Mouse (Mus musculus) thymus, postnatal 14 days (tissue): Measurements from ENCODE around the gene Bhmt.
A peak's percentile ranks its signal among the peaks of the same experiment; 100 is the strongest.
"Not testable (repeated sequence)": the region's sequence is repeated elsewhere in the genome, so short reads cannot be mapped to it uniquely, and the experiment has no call there.

ENCODE experiments used
- DNase-seq: peaks from one replicate; pipeline ENCODE4 v3.0.0; 2021

Bhmt gene

GRCm38 (mm10) chr13:93607701-93608100, 30.1 kb downstream of the Bhmt start:
- no peak for DNase-seq

- no peak for DNase-seq
Observed at GRCm38 (mm10) chr13:93606868-93607578, 30.7 kb downstream of the Bhmt start.

DNA sequence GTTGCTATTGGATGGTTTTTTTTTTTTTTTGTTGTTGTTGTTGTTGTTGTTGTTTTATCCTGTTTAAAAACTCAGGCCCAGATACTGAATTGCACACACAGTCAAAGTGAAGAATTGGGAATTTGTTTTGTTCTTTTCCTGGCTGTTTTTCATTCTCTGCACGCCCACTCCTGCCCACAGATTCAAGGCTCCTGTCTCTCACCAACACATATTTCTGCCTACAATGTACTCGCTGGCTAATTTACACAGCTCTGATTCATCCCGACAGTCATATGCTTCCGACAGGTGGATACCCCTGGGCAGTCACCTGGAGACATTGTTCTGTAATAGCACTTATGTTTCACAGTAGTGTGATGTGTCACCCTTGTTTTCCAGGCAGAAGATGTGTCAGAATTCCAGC, 33.1 kb downstream of the Bhmt start:
- no peak for DNase-seq

GRCm38 (mm10) chr13:93601527-93601926, 36.2 kb downstream of the Bhmt start:
- DNase-seq, result no peak

DNA sequence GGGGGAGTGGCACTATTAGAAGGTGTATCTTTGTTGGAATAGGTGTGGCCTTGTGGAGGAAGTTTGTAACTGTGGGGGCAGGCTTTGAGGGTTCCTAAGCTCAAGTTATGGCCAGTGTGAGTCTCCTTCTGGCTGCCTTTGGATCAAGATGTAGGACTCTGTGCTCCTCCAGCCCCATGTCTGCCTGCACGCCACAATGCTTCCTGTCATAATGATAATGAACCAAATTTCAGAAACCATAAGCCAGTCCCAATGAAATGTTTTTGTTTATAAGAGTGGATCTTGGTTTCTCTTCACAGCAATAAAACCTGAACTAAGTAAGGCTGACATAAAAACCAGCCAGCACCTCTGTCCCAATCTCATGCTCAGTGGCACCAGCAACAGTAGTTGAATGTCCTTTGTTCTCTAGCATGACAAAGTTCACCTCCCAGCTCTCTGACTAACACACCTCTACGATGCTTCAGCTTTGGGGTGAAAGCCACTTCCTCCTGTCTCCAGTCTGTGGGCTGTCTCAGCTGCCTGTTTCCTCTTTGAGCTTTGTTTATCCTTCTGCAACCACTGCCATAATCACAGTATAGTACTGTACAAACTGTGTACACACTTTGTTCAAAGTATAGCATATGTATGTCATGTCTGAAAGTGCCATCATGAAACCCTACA, 44.6 kb downstream of the Bhmt start:
- peak; percentile 56 for DNase-seq

DNA sequence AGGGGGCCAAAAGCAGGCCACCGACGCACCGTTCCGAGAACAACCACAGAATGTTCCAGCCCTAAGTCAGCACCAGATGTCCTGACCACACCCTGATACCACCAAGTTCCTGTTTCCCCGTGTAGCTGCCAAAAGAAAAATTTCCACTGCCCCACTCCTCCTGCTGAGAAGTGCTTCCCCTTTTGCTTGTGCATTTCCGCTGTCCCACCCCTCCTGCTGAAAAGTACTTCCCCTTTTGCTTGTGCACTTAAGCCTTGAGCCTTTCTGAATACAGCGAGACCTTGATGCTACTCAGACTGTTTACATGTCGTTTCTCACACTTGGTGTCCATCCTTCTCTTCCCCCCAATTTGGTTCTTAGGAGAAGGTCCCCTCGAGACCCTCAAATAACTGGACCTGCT, 55.2 kb downstream of the Bhmt start:
- DNase-seq, result not testable (repeated sequence)

DNA sequence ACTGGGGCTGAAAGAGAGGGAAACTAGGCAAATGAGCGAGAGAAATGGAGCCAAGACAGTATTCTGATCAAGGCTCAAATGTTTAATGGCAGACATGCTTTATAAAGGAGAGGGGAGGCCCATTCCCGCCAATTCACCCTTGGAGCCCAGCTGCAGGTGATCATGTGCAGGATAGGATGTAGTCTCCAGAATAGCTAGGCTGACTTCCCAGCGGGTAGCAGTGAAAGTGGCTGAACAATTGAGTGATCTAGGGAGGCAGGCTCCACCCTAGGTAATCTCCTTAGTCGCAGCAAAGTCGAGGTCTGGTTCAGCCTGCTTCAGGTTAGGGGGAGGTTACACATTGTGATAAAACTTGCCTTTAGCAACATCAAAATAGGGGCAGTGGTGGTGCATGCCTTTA, 57.3 kb downstream of the Bhmt start:
- no peak for DNase-seq

DNA sequence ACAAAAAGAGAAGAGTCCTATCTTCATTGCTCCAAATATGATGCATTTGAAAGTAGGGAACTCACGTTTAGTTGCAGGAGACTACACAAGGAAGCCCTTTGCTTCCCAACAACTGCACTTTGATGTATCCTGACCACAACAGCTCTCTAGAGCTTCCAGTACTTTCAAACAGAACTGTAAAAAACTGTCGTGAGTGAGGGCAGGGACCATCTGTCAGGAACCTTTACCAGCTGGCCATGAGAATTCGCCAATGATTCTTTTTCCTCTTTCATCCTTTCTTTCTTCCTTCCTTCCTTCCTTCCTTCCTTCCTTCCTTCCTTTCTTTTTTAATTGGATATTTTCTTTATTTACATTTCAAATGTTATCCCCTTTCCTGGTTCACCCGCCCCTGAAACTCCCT, 68.1 kb downstream of the Bhmt start:
- DNase-seq, result no peak
